Mouse (Mus musculus): ENCODE data around the gene Gm5788.
A peak's percentile ranks its signal among the peaks of the same experiment; 100 is the strongest.
"Not testable (repeated sequence)": the region's sequence is repeated elsewhere in the genome, so short reads cannot be mapped to it uniquely, and the experiment has no call there.

Gene Gm5788

GRCm38 (mm10) chr12:87494421-87494820, at the start of gene Gm5788:
Gene Gm5788 (plus strand): TSS chr12:87494721.
- not testable (repeated sequence) for DNase-seq

GRCm38 (mm10) chr12:87449456-87449855, 45.1 kb upstream of the Gm5788 start:
- DNase-seq = no peak

GRCm38 (mm10) chr12:87464678-87465297, 29.7 kb upstream of the Gm5788 start:
- DNase-seq = no peak

- no peak for DNase-seq
Measured at GRCm38 (mm10) chr12:87470263-87471136, 24.0 kb upstream of the Gm5788 start.

- DNase-seq = no peak
Measured at GRCm38 (mm10) chr12:87471421-87471963, 23.0 kb upstream of the Gm5788 start.

GRCm38 (mm10) chr12:87471964-87472786, 22.3 kb upstream of the Gm5788 start, which contains the start of gene Snw1:
Gene Snw1 (minus strand): TSS chr12:87472274.
- DNase-seq = peak; percentile 95

- DNase-seq = no peak
Measured at GRCm38 (mm10) chr12:87474756-87475155, 19.8 kb upstream of the Gm5788 start.

GRCm38 (mm10) chr12:87482482-87482881, 12.0 kb upstream of the Gm5788 start:
- not testable (repeated sequence) for DNase-seq

GRCm38 (mm10) chr12:87488683-87489082, 5.8 kb upstream of the Gm5788 start:
- DNase-seq = not testable (repeated sequence)

GRCm38 (mm10) chr12:87514016-87514415, 19.5 kb downstream of the Gm5788 start, which contains the start of gene Gm8300:
Gene Gm8300 (plus strand): TSS chr12:87514316.
- DNase-seq = not testable (repeated sequence)

GRCm38 (mm10) chr12:87519616-87520015, 25.1 kb downstream of the Gm5788 start:
- DNase-seq = peak in 1 of 2 experiments; percentile 1

GRCm38 (mm10) chr12:87543927-87544326, 49.4 kb downstream of the Gm5788 start:
- no peak for DNase-seq

All from cerebellum, adult 18-20 months (tissue).